Comparison of ENCODE assay signal across 9 mouse cellular contexts in the genomic region with DNA sequence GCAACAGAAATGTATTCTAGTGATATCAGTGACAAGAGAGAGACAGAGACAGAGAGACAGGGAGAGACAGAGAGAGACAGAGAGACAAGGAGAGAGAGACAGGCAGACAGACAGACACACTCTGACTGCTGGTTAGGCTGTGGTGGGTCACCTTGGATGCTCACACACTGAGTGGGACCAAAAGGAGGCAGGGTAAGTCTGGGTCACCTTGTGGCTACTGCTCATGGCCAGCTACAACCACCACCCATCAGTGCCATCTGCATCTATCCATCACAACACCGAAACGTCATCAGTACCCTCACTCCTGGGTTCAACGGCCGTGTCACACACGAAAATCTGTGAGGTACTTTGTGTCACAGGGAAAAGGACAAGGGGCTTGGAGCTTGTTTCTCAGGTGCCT. TPM values are rescaled to one million over a fixed set of nuclear protein-coding genes. Genes with fewer than 3 reads are reported as not detected.
DNase-seq lines count a peak whose midpoint lies in the region; ATAC-seq and TF ChIP-seq lines count a peak whose summit lies in the region.
"Had no signal": no experiment of that assay in that cellular context is flagged by ENCODE, and none has a peak within 500 bp of the region (broad histone marks: within the 10 kb centered on the region; RNA-seq: fewer than 3 reads in every experiment).

No protein-coding gene starts in this region.

- peak overlapping the region; percentile 47 for H3K4me2 ChIP-seq in hindbrain, embryonic 13.5 days

- 75% methylated on average over 5 of the region's 5 CpGs for WGBS in heart, embryonic 10.5 days
- 73% methylated on average over 5 of the region's 5 CpGs for WGBS in hindbrain, embryonic 13.5 days

- peaks cover 17% of the 10 kb centered on the region; the same call in 1 of the 2 replicates for H3K27me3 ChIP-seq in heart, embryonic 10.5 days (ENCODE audit: insufficient read depth, poor library complexity, severe bottlenecking)
- H3K27me3 ChIP-seq in hindbrain, embryonic 13.5 days: no peaks in the 10 kb centered on the region

- in situ Hi-C loops in ES-E14 (cut with MboI; ENCODE audit: low sequenced_read_pairs in 2 of 2, unreplicated experiment in 2 of 2): no loop called here

- H3K9ac ChIP-seq in ES-E14 (ENCODE audit: insufficient read depth, low read depth, low read length, poor library complexity, severe bottlenecking): peak overlapping the region; percentile 57
- H3K9ac ChIP-seq in hindbrain, embryonic 13.5 days: peak overlapping the region; percentile 68

- no peak for DNase-seq in heart, embryonic 10.5 days (ENCODE audit: low spot score)
- no peak for DNase-seq in heart, adult 11 months
- DNase-seq in ES-E14 (ENCODE audit: low read depth, low spot score): no peak
- DNase-seq in ovary, adult 18-20 months (ENCODE audit: low spot score): no peak
- DNase-seq in gastrocnemius, postnatal 4 days (ENCODE audit: low spot score in 2 of 2): no peak
- no peak for DNase-seq in cerebellum, adult 11-12 months

- no peaks in the 10 kb centered on the region for H3K9me3 ChIP-seq in heart, embryonic 10.5 days
- H3K9me3 ChIP-seq in ES-E14 (ENCODE audit: control insufficient read depth, insufficient read depth, low read depth, low read length): no peaks in the 10 kb centered on the region
- H3K9me3 ChIP-seq in hindbrain, embryonic 13.5 days: no peaks in the 10 kb centered on the region

- peak overlapping the region; percentile 83 for H3K27ac ChIP-seq in heart, embryonic 10.5 days
- H3K27ac ChIP-seq in ES-E14 (ENCODE audit: insufficient read depth, low read depth, low read length, poor library complexity, severe bottlenecking): no peak overlapping the region
- peak overlapping the region; percentile 80 for H3K27ac ChIP-seq in hindbrain, embryonic 13.5 days
- H3K27ac ChIP-seq: macrophage had no signal

- peaks cover 26% of the 10 kb centered on the region for H3K4me1 ChIP-seq in heart, embryonic 10.5 days
- H3K4me1 ChIP-seq in ES-E14 (ENCODE audit: control insufficient read depth in 2 of 2, insufficient read depth in 2 of 2, low read length in 2 of 2, poor library complexity in 1 of 2): peaks cover 4 to 7% of the 10 kb centered on the region in 2 experiments; a peak in 1 of 4 replicates
- H3K4me1 ChIP-seq in hindbrain, embryonic 13.5 days (replicated peaks): peaks cover 44% of the 10 kb centered on the region

- H3K36me3 ChIP-seq in heart, embryonic 10.5 days: no peaks in the 10 kb centered on the region
- H3K36me3 ChIP-seq in ES-E14 (ENCODE audit: control insufficient read depth, insufficient read depth, low read length, poor library complexity, severe bottlenecking): no peaks in the 10 kb centered on the region
- H3K36me3 ChIP-seq in hindbrain, embryonic 13.5 days: no peaks in the 10 kb centered on the region

- peak overlapping the region; percentile 31 for H3K4me3 ChIP-seq in heart, embryonic 10.5 days
- H3K4me3 ChIP-seq in ES-E14 (ENCODE audit: insufficient read depth in 1 of 2, low read depth in 1 of 2, low read length in 2 of 2, poor library complexity in 1 of 2, severe bottlenecking in 1 of 2): no peak overlapping the region
- peak overlapping the region; percentile 11; the same call in 1 of the 2 replicates for H3K4me3 ChIP-seq in hindbrain, embryonic 13.5 days

- peak; percentile 33 for ATAC-seq in hindbrain, embryonic 13.5 days (ENCODE audit: low FRiP score)
- 0 out of 2 replicates have a peak, but pooled peaks have one; percentile 23 for ATAC-seq in megakaryocyte progenitor cell, adult 5-6 weeks (replicated peaks; ENCODE audit: poor library complexity)

TF ChIP-seq in ES-E14, 5 proteins besides CTCF, POLR2A, EP300 and RAD21:
- no peak for TF ChIP-seq CHD2 (IDR thresholded peaks at IDR 0.05; ENCODE audit: low read depth, low read length)
- TF ChIP-seq HCFC1 (IDR thresholded peaks at IDR 0.05; ENCODE audit: borderline replicate concordance, insufficient read depth, low read length): no peak
- no peak for TF ChIP-seq MAFK (IDR thresholded peaks at IDR 0.05; ENCODE audit: insufficient read depth, low read depth, low read length)

RNA-seq across cellular contexts. Expression of gene Prkcz, which starts 53.6 kb away (rescaled TPM):
- 8.9 and 12.4 TPM in 2 replicates for polyA plus RNA-seq in heart, embryonic 10.5 days (2016; fragmentation: Nextera tagmentation; extraction: Ambion mirVana)
- total RNA-seq in ES-E14 (2012; rRNA removed): 17.0 and 19.5 TPM in 2 replicates
- polyA plus RNA-seq in hindbrain, embryonic 13.5 days (2015; fragmentation: Nextera tagmentation; extraction: Ambion mirVana): 63.3 and 69.2 TPM in 2 replicates
- total RNA-seq in megakaryocyte progenitor cell, adult 5-6 weeks (2015): not detected in 2 replicates
- not detected in 2 replicates for total RNA-seq in megakaryocyte progenitor cell, adult 5-6 weeks (2017)
- 1 to 10 TPM; 4.4 to 5.4 TPM for total RNA-seq in gastrocnemius, postnatal 4 days (2021)
- polyA plus RNA-seq: macrophage had no signal

RNA-seq across cellular contexts. Expression of gene Faap20, which starts 58.0 kb away (rescaled TPM):
- polyA plus RNA-seq in heart, embryonic 10.5 days (2016; fragmentation: Nextera tagmentation; extraction: Ambion mirVana): 77.0 and 87.4 TPM in 2 replicates
- total RNA-seq in ES-E14 (2012; rRNA removed): 16.4 and 17.8 TPM in 2 replicates
- polyA plus RNA-seq in hindbrain, embryonic 13.5 days (2015; fragmentation: Nextera tagmentation; extraction: Ambion mirVana): 78.8 and 84.8 TPM in 2 replicates
- 28.6 and 46.3 TPM in 2 replicates for total RNA-seq in megakaryocyte progenitor cell, adult 5-6 weeks (2015)
- total RNA-seq in megakaryocyte progenitor cell, adult 5-6 weeks (2017): 14.2 and 17.6 TPM in 2 replicates
- total RNA-seq in gastrocnemius, postnatal 4 days (2021): 10 to 100 TPM; 41.0 to 44.3 TPM

Comparison
In these comparisons a context has a peak if more than half of its experiments do, and no peak if none do; other contexts are left out.
1. H3K4me3 ChIP-seq: peak in heart, embryonic 10.5 days (single experiment) and hindbrain, embryonic 13.5 days (single experiment); none in ES-E14 (0 of 2).
2. RNA of gene Prkcz, which starts 53.6 kb away (total RNA-seq): 17.0 to 19.5 TPM in ES-E14 and 4.4 to 5.4 TPM in gastrocnemius, postnatal 4 days; not detected in megakaryocyte progenitor cell, adult 5-6 weeks; every median in the first group is over 4 times any median in the second.